Mouse (Mus musculus): Measurements from ENCODE around the gene Syngr3. TPM values are rescaled to one million over a fixed set of nuclear protein-coding genes. Genes with fewer than 3 reads are reported as not detected.
"Not testable (repeated sequence)": the region's sequence is repeated elsewhere in the genome, so short reads cannot be mapped to it uniquely, and the experiment has no call there.

The Syngr3 gene
- polyA plus RNA-seq, 1 experiment from 2014 or later, result 6.9 TPM

- H3K9ac ChIP-seq, result no peak overlapping the region
- no peak for ATAC-seq (ENCODE audit: insufficient read depth, low FRiP score, low read depth)
- H3K9me3 ChIP-seq, result no peaks in the 10 kb centered on the region
- H3K4me1 ChIP-seq, result peaks cover 2% of the 10 kb centered on the region
- H3K4me2 ChIP-seq, result no peak overlapping the region
- WGBS, result 69% methylated on average over 17 of the region's 17 CpGs
- no peak overlapping the region for H3K27ac ChIP-seq
- no peak overlapping the region for H3K4me3 ChIP-seq (replicated peaks)
- H3K27me3 ChIP-seq (replicated peaks), result no peaks in the 10 kb centered on the region
- no peaks in the 10 kb centered on the region for H3K36me3 ChIP-seq
Observed at GRCm38 (mm10) chr17:24728184-24728583, 38.4 kb upstream of the Syngr3 start.

GRCm38 (mm10) chr17:24727618-24728017 is 37.9 kb upstream of the Syngr3 start, which contains the start of gene Rpl3l:
Gene Rpl3l (plus strand): TSS chr17:24727820.
- Histone ChIP-seq H3K9me3 (no peaks in the 10 kb centered on the region), H3K4me1 (peaks cover 6% of the 10 kb centered on the region), H3K4me2 (no peak within 1 kb of the TSS), H3K4me3 (replicated peaks) (no peak within 1 kb of the TSS), H3K36me3 (0 out of 2 replicates have a peak, but pooled peaks cover 2% of the 10 kb centered on the region), H3K9ac (no peak within 1 kb of the TSS), H3K27me3 (replicated peaks) (no peaks in the 10 kb centered on the region), H3K27ac (no peak within 1 kb of the TSS)
- no peak for ATAC-seq (ENCODE audit: insufficient read depth, low FRiP score, low read depth)
- WGBS, result 63% methylated on average over 2 of the region's 2 CpGs

- no peaks in the 10 kb centered on the region for H3K27me3 ChIP-seq (replicated peaks)
- no peak overlapping the region for H3K27ac ChIP-seq
- no peak overlapping the region for H3K4me2 ChIP-seq
- H3K4me3 ChIP-seq (replicated peaks), result no peak overlapping the region
- H3K4me1 ChIP-seq, result peaks cover 20% of the 10 kb centered on the region
- ATAC-seq (ENCODE audit: insufficient read depth, low FRiP score, low read depth), result no peak
- no peaks in the 10 kb centered on the region for H3K9me3 ChIP-seq
- no peak overlapping the region for H3K9ac ChIP-seq
- WGBS, result 76% methylated on average over 3 of the region's 3 CpGs
- H3K36me3 ChIP-seq, result peaks cover 14% of the 10 kb centered on the region
Observed at GRCm38 (mm10) chr17:24725637-24726390, 36.1 kb upstream of the Syngr3 start.

GRCm38 (mm10) chr17:24724184-24724583 is 34.4 kb upstream of the Syngr3 start, which contains the start of gene Ndufb10:
Gene Ndufb10 (minus strand): TSS chr17:24724478.
- peak; percentile 73 for ATAC-seq (ENCODE audit: insufficient read depth, low FRiP score, low read depth)
- under 1% methylated on average over 30 of the region's 30 CpGs for WGBS

GRCm38 (mm10) chr17:24723881-24724180 is 34.1 kb upstream of the Syngr3 start:
- peak overlapping the region; percentile 90 for H3K27ac ChIP-seq
- no peaks in the 10 kb centered on the region for H3K9me3 ChIP-seq
- peak; percentile 3; the same call in 1 of the 2 replicates for ATAC-seq (ENCODE audit: insufficient read depth, low FRiP score, low read depth)

More at GRCm38 (mm10) chr17:24724184-24724583, 34.4 kb upstream of the Syngr3 start, which contains the start of gene Ndufb10:
- H3K27me3 ChIP-seq (replicated peaks), result no peaks in the 10 kb centered on the region
- peak within 1 kb of the TSS; percentile 77 for H3K9ac ChIP-seq
- H3K27ac ChIP-seq, result peak within 1 kb of the TSS; percentile 90
- peak within 1 kb of the TSS; percentile 80 for H3K4me2 ChIP-seq
- H3K9me3 ChIP-seq, result no peaks in the 10 kb centered on the region
- H3K4me3 ChIP-seq (replicated peaks), result peak within 1 kb of the TSS; percentile 86
- peaks cover 14% of the 10 kb centered on the region for H3K36me3 ChIP-seq
- peaks cover 20% of the 10 kb centered on the region for H3K4me1 ChIP-seq

GRCm38 (mm10) chr17:24723122-24723880 is 33.5 kb upstream of the Syngr3 start:
- peak overlapping the region; percentile 86 for H3K4me3 ChIP-seq (replicated peaks)
- H3K4me2 ChIP-seq, result peak overlapping the region; percentile 80
- H3K27me3 ChIP-seq (replicated peaks), result no peaks in the 10 kb centered on the region
- WGBS, result 2% methylated on average over 12 of the region's 12 CpGs
- peak overlapping the region; percentile 90 for H3K27ac ChIP-seq
- H3K9ac ChIP-seq, result peak overlapping the region; percentile 77
- H3K9me3 ChIP-seq, result no peaks in the 10 kb centered on the region
- peaks cover 20% of the 10 kb centered on the region for H3K4me1 ChIP-seq
- H3K36me3 ChIP-seq, result peaks cover 18% of the 10 kb centered on the region
- ATAC-seq (ENCODE audit: insufficient read depth, low FRiP score, low read depth), result no peak

More at GRCm38 (mm10) chr17:24723881-24724180, 34.1 kb upstream of the Syngr3 start:
- H3K9ac ChIP-seq, result peak overlapping the region; percentile 77
- H3K4me2 ChIP-seq, result peak overlapping the region; percentile 80
- 0% methylated on average over 15 of the region's 15 CpGs for WGBS
- H3K36me3 ChIP-seq, result peaks cover 14% of the 10 kb centered on the region
- H3K4me1 ChIP-seq, result peaks cover 20% of the 10 kb centered on the region
- no peaks in the 10 kb centered on the region for H3K27me3 ChIP-seq (replicated peaks)
- peak overlapping the region; percentile 86 for H3K4me3 ChIP-seq (replicated peaks)

GRCm38 (mm10) chr17:24722220-24722924 is 32.6 kb upstream of the Syngr3 start:
- no peak for ATAC-seq (ENCODE audit: insufficient read depth, low FRiP score, low read depth)
- 30% methylated on average over 13 of the region's 13 CpGs for WGBS
- no peaks in the 10 kb centered on the region for H3K9me3 ChIP-seq
- peak overlapping the region; percentile 80 for H3K4me2 ChIP-seq
- H3K27ac ChIP-seq, result peak overlapping the region; percentile 90; the same call in 1 of the 2 replicates
- H3K4me1 ChIP-seq, result peaks cover 20% of the 10 kb centered on the region
- peak overlapping the region; percentile 86; the same call in 1 of the 2 replicates for H3K4me3 ChIP-seq (replicated peaks)
- H3K9ac ChIP-seq, result no peak overlapping the region
- peaks cover 19% of the 10 kb centered on the region for H3K36me3 ChIP-seq
- H3K27me3 ChIP-seq (replicated peaks), result no peaks in the 10 kb centered on the region

- H3K27me3 ChIP-seq (replicated peaks); H3K9me3 ChIP-seq; ATAC-seq (ENCODE audit: insufficient read depth, low FRiP score, low read depth): not testable (repeated sequence)
- Histone ChIP-seq H3K4me3 (replicated peaks) (peak overlapping the region; percentile 90), H3K27ac (peak overlapping the region; percentile 26; the same call in 1 of the 2 replicates), H3K36me3 (peaks cover 19% of the 10 kb centered on the region), H3K4me2 (peak overlapping the region; percentile 80), H3K4me1 (peaks cover 20% of the 10 kb centered on the region), H3K9ac (peak overlapping the region; percentile 41)
- 44% methylated on average over 7 of the region's 7 CpGs for WGBS
Observed at GRCm38 (mm10) chr17:24721383-24721955, 31.7 kb upstream of the Syngr3 start.

GRCm38 (mm10) chr17:24720616-24721015 is 30.9 kb upstream of the Syngr3 start:
- peaks cover 20% of the 10 kb centered on the region for H3K4me1 ChIP-seq
- peak overlapping the region; percentile 83; the same call in 1 of the 2 replicates for H3K27ac ChIP-seq
- H3K9ac ChIP-seq, result peak overlapping the region; percentile 80
- not testable (repeated sequence) for ATAC-seq (ENCODE audit: insufficient read depth, low FRiP score, low read depth); H3K9me3 ChIP-seq; H3K27me3 ChIP-seq (replicated peaks)
- peak overlapping the region; percentile 80 for H3K4me2 ChIP-seq
- peaks cover 23% of the 10 kb centered on the region for H3K36me3 ChIP-seq
- under 1% methylated on average over 11 of the region's 11 CpGs for WGBS
- H3K4me3 ChIP-seq (replicated peaks), result peak overlapping the region; percentile 90

- Histone ChIP-seq H3K27ac (peak overlapping the region; percentile 83), H3K27me3 (replicated peaks) (no peaks in the 10 kb centered on the region), H3K9me3 (no peaks in the 10 kb centered on the region), H3K4me3 (replicated peaks) (peak overlapping the region; percentile 90), H3K9ac (peak overlapping the region; percentile 96), H3K36me3 (peaks cover 25% of the 10 kb centered on the region), H3K4me2 (peak overlapping the region; percentile 80), H3K4me1 (peaks cover 20% of the 10 kb centered on the region)
- peak; percentile 97 for ATAC-seq (ENCODE audit: insufficient read depth, low FRiP score, low read depth)
- under 1% methylated on average over 61 of the region's 61 CpGs for WGBS
Observed at GRCm38 (mm10) chr17:24719494-24720222, 29.9 kb upstream of the Syngr3 start.
